Mouse (Mus musculus) E14TG2a.4 (cell line): ENCODE measurements around the gene Cir1.

Source experiments
- H3K27me3 ChIP-seq: 2 replicates; pipeline ENCODE4 v1.6.1; 2014; ENCODE audit warnings: low read length, control low read depth; ENCODE audit not compliant: insufficient read depth
- H3K36me3 ChIP-seq: 2 replicates; pipeline ENCODE4 v1.6.1; 2014; ENCODE audit warnings: low read length, control low read depth; ENCODE audit not compliant: insufficient read depth
- H3K4me1 ChIP-seq: replicated peaks from 2 replicates; pipeline ENCODE4 v1.6.1; 2014; ENCODE audit warnings: low read depth, low read length, control low read depth
- H3K4me3 ChIP-seq: replicated peaks from 2 replicates; pipeline ENCODE4 v1.5.1; 2014; ENCODE audit warnings: mild to moderate bottlenecking, low read length
- H3K9me3 ChIP-seq: 2 replicates; pipeline ENCODE4 v1.6.1; 2014; ENCODE audit warnings: low read length, control low read depth
- CTCF ChIP-seq: conservative IDR thresholded peaks from 2 replicates; pipeline ENCODE4 v1.5.1; 2014; ENCODE audit warnings: low read length
- NANOG ChIP-seq: IDR thresholded peaks from 2 replicates; pipeline ENCODE4 v1.6.1; 2014; ENCODE audit warnings: borderline replicate concordance, low read length, mixed read lengths
- POU5F1 ChIP-seq: IDR thresholded peaks from 2 replicates; pipeline ENCODE4 v1.6.1; 2014; ENCODE audit warnings: low read length, borderline replicate concordance

Cir1 gene

DNA sequence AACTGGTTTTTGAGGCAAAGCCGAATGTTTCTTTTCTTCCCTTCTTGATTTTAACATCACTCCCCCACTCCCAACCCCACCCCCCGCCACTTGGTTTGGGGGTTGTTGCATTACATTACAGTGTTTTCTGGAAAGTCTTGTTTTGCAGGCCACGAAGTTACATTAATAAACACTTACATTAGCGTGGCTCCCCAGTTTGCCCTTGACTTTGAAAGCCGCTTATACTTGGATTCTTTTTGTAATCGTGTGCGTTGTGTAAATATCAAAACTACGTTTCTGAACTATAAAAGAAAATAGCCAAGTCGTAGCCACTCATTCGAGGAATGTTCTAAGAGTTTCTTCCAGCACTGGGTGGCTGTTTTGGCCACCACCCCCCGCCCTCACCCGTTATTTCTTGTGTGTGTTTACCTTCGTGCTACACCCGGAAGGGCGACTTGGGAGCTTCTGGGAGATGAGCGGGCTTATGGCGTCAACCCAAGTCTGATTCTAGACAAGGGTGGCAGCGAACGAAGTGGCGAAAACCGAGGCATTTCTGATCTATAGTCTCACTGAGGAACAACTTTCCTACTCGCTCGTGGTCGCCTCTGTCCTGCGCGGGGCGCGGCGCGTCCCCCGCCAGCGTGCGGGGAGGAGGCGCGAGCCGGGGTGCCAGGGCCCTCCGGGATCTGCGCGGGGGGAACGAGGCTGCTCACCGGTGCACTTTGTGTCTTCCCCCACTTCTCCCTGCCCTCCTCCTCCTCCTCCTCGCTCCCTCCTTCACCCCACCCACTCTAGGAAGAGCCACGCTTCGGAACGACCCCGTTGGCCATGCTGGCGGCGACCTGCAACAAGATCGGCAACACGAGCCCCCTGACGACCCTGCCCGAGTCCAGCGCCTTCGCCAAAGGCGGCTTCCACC is 39.9 kb downstream of the Cir1 start:
- H3K4me1 ChIP-seq = peaks cover 43% of the 10 kb centered on the region
- H3K27me3 ChIP-seq = peaks cover 91% of the 10 kb centered on the region
- no peaks in the 10 kb centered on the region for H3K9me3 ChIP-seq
- H3K36me3 ChIP-seq = no peaks in the 10 kb centered on the region
- H3K4me3 ChIP-seq = peak overlapping the region; percentile 68
- TF ChIP-seq POU5F1 = no peak
- no peak for TF ChIP-seq CTCF
- TF ChIP-seq NANOG = no peak

DNA sequence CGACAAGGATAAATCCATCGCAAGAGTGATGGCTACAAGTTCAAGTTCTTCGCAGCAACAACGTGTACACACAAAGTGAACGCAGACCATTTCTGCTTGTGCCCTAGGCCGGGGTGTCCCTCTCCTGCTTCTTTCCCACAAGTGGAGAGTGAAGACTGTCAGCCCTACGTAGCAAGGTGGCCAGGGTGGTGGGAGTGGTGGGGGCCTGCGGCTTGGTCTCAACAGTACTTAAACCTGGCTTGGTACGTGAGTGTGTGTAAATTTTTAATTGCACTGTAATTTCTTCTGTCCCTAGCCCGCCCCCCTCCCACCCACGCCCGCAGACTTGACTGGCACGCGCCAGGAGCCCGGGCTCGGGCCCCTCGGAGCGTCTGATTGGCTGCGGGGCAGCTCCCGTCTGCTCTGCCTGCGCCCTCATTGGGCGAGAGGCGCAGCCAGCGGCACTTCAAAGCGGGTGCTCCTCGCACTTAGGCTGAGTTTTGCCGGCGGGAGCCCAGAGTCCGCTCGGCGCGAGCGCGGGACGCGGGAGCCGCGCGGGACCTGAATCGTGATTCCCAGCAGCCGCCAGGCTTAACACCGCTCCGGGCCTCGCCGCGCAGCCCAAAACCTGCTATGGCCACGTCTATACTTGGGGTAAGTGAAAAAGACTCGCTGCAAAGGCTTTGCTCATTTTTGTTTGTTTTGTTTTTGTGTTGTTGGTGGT is 40.9 kb downstream of the Cir1 start, which contains the start of gene Sp9:
TSS of gene Sp9 (plus strand) at position 467 of the 703 bp plus-strand sequence.
- peaks cover 34% of the 10 kb centered on the region for H3K4me1 ChIP-seq
- peak within 1 kb of the TSS; percentile 68 for H3K4me3 ChIP-seq
- TF ChIP-seq NANOG (no peak), POU5F1 (no peak), CTCF (no peak)
- no peaks in the 10 kb centered on the region for H3K9me3 ChIP-seq
- peaks cover 90% of the 10 kb centered on the region for H3K27me3 ChIP-seq
- H3K36me3 ChIP-seq = no peaks in the 10 kb centered on the region

DNA sequence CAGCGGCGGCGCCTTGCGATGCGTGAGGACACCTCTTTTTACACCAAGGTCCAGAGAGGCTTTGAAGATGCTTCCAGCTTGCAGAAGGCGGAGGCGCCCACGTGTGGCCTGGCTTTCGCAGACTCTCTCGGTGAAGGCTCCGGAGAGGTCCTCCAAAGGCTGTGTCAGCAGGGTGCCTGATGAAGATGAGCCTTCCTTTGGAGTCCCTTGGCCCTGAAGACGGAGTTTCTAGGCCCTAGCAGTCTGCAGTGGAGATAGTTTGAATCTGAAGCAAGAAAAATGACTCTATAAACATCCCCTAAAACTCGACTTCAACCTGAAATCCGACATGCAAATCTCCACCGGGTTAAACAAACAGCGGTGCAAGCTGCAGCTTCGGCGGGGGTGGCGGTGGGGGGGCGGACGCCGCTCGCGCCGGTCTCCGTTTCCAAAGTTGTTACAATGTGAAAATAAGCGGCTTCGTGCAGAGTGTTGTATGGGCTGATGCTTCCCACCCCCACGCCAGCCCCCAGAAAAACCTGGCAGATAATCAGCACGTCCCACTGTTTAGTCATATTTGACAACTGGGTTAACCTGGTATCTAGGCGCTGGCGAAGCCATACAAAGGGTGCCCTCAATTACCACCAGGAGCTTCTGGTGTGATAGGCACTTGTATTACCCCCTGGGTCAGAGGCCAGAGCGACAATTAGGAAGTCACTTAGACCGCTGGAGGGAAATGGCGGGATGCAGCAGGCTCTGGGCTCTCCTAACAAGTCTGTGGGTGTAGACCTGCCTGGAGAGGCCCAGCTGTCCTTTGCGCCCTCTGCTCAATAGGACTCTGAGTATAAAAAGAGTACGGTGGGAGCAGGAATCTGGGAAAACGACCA is 41.7 kb downstream of the Cir1 start:
- H3K4me3 ChIP-seq = peak overlapping the region; percentile 68
- H3K9me3 ChIP-seq = no peaks in the 10 kb centered on the region
- H3K27me3 ChIP-seq = peaks cover 89% of the 10 kb centered on the region
- H3K36me3 ChIP-seq = no peaks in the 10 kb centered on the region
- no peak for TF ChIP-seq NANOG
- peaks cover 30% of the 10 kb centered on the region for H3K4me1 ChIP-seq

DNA sequence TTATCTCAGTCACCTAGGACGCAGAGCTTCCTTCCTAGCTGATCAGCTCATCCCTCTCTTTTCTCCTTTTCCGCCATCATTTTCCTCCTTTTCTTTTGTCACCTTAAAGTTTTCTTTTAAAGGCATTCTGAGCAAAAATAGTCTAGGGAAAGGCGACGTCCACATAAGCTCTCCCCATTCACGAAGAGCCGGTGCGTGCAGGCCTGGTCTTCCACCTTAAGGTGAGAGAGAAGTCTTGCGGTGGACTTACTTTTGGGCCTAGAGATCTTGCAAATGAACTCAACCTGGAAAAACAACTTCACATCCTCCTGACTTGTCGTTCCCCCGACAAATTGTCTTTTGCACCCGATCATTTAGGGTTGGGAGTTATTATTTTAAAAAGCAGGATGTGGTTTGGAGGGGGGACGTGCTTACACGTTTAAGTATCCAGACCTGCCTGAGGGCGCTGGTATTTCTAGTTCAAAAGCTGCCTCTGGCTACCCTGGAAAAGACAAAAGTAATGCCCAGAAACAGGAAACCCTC is 42.4 kb downstream of the Cir1 start:
- H3K36me3 ChIP-seq = no peaks in the 10 kb centered on the region
- H3K4me1 ChIP-seq = peaks cover 32% of the 10 kb centered on the region
- TF ChIP-seq NANOG = no peak
- TF ChIP-seq CTCF = no peak
- H3K27me3 ChIP-seq = peaks cover 93% of the 10 kb centered on the region
- H3K9me3 ChIP-seq = no peaks in the 10 kb centered on the region
- peak overlapping the region; percentile 13; the same call in 1 of the 2 replicates for H3K4me3 ChIP-seq

DNA sequence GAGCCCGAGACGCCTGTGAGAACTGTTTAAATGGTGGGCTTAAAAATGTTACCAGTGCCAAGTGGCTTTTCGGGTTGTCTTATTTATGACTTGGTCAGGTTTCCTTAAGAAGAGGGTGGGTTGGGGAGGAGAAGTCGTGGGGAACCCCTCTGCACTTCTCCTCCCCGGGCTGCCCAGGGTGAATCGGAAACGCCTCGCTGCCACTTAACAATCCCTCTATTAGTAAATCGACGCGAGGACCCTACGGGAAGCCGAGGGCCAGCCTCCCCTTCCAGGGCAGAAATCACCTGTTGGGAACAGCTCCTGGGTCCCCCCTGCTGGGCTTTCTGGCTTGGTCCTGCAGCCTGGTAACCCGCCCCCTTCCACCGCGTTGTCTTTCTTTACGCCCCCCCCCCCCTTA is 42.8 kb downstream of the Cir1 start:
- H3K36me3 ChIP-seq = no peaks in the 10 kb centered on the region
- TF ChIP-seq NANOG (no peak), POU5F1 (no peak), CTCF (no peak)
- H3K9me3 ChIP-seq = no peaks in the 10 kb centered on the region
- H3K4me1 ChIP-seq = peaks cover 35% of the 10 kb centered on the region
- no peak overlapping the region for H3K4me3 ChIP-seq
- peaks cover 94% of the 10 kb centered on the region for H3K27me3 ChIP-seq

DNA sequence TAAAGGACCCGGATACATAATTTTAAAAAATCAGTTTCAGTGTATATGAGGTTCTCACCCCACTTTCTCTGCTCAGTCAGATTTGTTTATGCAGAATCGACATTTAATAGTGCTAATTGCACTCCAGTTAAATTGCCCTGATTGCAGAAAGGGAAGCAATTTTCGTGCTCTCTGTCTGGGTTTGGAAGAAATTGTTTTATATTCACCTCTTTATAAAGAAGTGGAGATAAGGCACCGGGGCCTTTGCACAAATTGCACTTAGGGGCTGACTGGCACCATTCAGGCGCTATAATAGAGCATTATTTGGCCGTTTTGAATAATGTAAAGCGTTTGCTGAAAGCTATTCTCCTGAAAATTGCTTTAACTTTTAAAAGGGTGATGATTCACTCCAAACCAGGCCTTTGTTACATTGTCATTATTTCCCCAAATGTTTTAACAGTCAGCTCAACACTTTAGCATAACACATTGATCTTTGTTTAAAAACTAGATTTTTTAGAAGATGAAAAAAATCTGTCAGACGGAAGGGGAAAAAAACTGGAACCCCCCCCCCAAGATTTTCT is 43.6 kb downstream of the Cir1 start:
- TF ChIP-seq NANOG = no peak

DNA sequence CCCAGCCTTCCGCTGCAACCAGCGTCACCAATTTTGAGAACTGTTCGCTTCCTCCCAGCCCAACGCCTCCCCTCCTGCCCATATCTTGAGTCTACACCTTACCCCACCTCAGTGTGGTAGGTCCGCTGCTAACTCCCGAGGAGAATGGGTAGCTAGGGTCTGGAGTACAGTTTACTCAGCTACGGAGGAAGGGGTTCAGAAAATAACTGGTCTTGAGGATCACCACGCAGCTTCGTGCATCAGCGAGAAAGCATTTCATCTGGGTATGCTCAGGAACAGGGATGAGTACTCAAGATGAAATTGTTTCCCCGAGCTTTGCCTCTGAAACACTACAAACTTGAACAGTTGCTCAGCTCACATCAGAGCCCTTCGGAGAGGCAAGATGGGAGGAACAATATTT is 44.2 kb downstream of the Cir1 start:
- H3K9me3 ChIP-seq = no peaks in the 10 kb centered on the region
- no peak overlapping the region for H3K4me3 ChIP-seq
- H3K27me3 ChIP-seq = peaks cover 94% of the 10 kb centered on the region
- no peaks in the 10 kb centered on the region for H3K36me3 ChIP-seq
- peaks cover 49% of the 10 kb centered on the region for H3K4me1 ChIP-seq
- TF ChIP-seq POU5F1 (no peak), NANOG (no peak), CTCF (no peak)

More for the DNA sequence above, 43.6 kb downstream of the Cir1 start:
- Histone ChIP-seq H3K27me3 (peaks cover 94% of the 10 kb centered on the region), H3K9me3 (no peaks in the 10 kb centered on the region), H3K4me3 (no peak overlapping the region), H3K4me1 (peaks cover 43% of the 10 kb centered on the region), H3K36me3 (no peaks in the 10 kb centered on the region)

DNA sequence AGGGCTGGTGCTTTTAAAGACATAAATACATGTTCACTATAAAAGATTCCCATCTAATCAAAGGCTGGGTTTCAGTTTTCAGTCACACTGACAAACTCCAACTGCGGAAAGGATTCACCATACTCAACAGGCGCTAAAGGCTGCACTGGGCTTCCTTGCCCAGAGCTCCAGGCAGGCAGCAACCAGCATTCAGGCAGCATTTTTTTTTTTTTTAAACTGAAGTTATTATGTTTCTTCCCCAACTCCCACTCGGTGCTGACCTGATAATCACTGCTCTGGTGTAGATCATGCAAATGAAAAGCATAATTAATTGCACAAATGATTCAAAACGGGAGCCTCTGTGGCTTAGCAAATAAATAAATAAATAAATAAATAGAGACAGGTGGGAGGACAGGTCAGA is 44.7 kb downstream of the Cir1 start:
- H3K4me1 ChIP-seq = peaks cover 54% of the 10 kb centered on the region
- H3K9me3 ChIP-seq = no peaks in the 10 kb centered on the region
- no peak overlapping the region for H3K4me3 ChIP-seq
- TF ChIP-seq NANOG = no peak
- TF ChIP-seq CTCF = no peak
- TF ChIP-seq POU5F1 = no peak
- no peaks in the 10 kb centered on the region for H3K36me3 ChIP-seq
- peaks cover 94% of the 10 kb centered on the region for H3K27me3 ChIP-seq
